Mouse (Mus musculus) hematopoietic stem cell, adult 5-6 weeks (primary cell): Measurements from ENCODE around the gene Gm49368. TPM values are rescaled to one million over a fixed set of nuclear protein-coding genes. Genes with fewer than 3 reads are reported as not detected.

Source experiments
- ATAC-seq, 2 experiments: fragments of 125-278 bp in 1 of 2; replicated peaks in 1 of 2; 2 replicates each; pipeline ENCODE4 v1.8.0; 2016 to 2017; ENCODE audit warnings: inconsistent platforms in 2 of 2, mild to moderate bottlenecking in 2 of 2, moderate number of reproducible peaks in 2 of 2, low read depth in 1 of 2, moderate TSS enrichment in 1 of 2; ENCODE audit not compliant: low FRiP score in 2 of 2, poor library complexity in 2 of 2, severe bottlenecking in 2 of 2, insufficient read depth in 1 of 2, low TSS enrichment in 1 of 2
- total RNA-seq: library from RNA; stranded (forward); fragments of 172-1452, 232-1000 nt; gene quantifications from 2 replicates; pipeline ENCODE4 v1.2.3, GENCODE M21; 2017

The Gm49368 gene
- total RNA-seq, 1 experiment from 2014 or later, result not detected

GRCm38 (mm10) chr7:128166391-128166790 is 103.9 kb downstream of the Gm49368 start:
- ATAC-seq, result no peak

GRCm38 (mm10) chr7:128169996-128170395 is 107.5 kb downstream of the Gm49368 start:
- ATAC-seq, result no peak

Other genes starting within 250 kb of the Gm49368 start
- 47.1 and 82.4 TPM in 2 replicates for gene Stx4a, start 238.4 kb upstream of the Gm49368 start, total RNA-seq
- 0.40 and 1.6 TPM in 2 replicates for gene Stx1b, start 238.1 kb upstream of the Gm49368 start, total RNA-seq
- 44.5 and 50.2 TPM in 2 replicates for gene Zfp646, start 186.5 kb upstream of the Gm49368 start, total RNA-seq
- 5.4 and 7.0 TPM in 2 replicates for gene Zfp668, start 185.9 kb upstream of the Gm49368 start, total RNA-seq
- 0.94 TPM in 1 of 2 replicates, not detected in the other for gene Prss53, start 171.7 kb upstream of the Gm49368 start, total RNA-seq
- not detected in 2 replicates for gene Gm21974, start 167.2 kb upstream of the Gm49368 start, total RNA-seq
- gene Vkorc1, start 167.1 kb upstream of the Gm49368 start, total RNA-seq, result 31.1 and 40.5 TPM in 2 replicates
- gene Bckdk, start 158.6 kb upstream of the Gm49368 start, total RNA-seq, result 37.4 and 44.7 TPM in 2 replicates
- 42.5 and 48.2 TPM in 2 replicates for gene Kat8, start 150.2 kb upstream of the Gm49368 start, total RNA-seq
- gene Prss8, start 132.6 kb upstream of the Gm49368 start, total RNA-seq, result not detected in 2 replicates
- gene Prss36, start 116.0 kb upstream of the Gm49368 start, total RNA-seq, result 1.2 and 2.3 TPM in 2 replicates
- 98.3 and 114 TPM in 2 replicates for gene Fus, start 95.2 kb upstream of the Gm49368 start, total RNA-seq
- gene Pycard, start 68.8 kb upstream of the Gm49368 start, total RNA-seq, result 16.9 and 21.1 TPM in 2 replicates
- not detected in 2 replicates for gene Trim72, start 58.7 kb upstream of the Gm49368 start, total RNA-seq
- gene Itgam, start within 50 bp of the Gm49368 start, total RNA-seq, result 29.7 and 53.4 TPM in 2 replicates
- gene Itgax, start 66.9 kb downstream of the Gm49368 start, total RNA-seq, result 1.3 and 2.4 TPM in 2 replicates
- gene Itgad, start 91.7 kb downstream of the Gm49368 start, total RNA-seq, result 0.63 and 0.69 TPM in 2 replicates
- gene Cox6a2, start 143.7 kb downstream of the Gm49368 start, total RNA-seq, result 4.1 and 4.7 TPM in 2 replicates
- gene Armc5, start 174.7 kb downstream of the Gm49368 start, total RNA-seq, result 9.8 and 13.0 TPM in 2 replicates
- 6.1 and 9.9 TPM in 2 replicates for gene 9130023H24Rik, start 175.3 kb downstream of the Gm49368 start, total RNA-seq
- gene Tgfb1i1, start 184.1 kb downstream of the Gm49368 start, total RNA-seq, result 0.94 and 1.5 TPM in 2 replicates
- 0.50 TPM in 1 of 2 replicates, not detected in the other for gene Slc5a2, start 203.0 kb downstream of the Gm49368 start, total RNA-seq
- gene BC017158, start 235.5 kb downstream of the Gm49368 start, total RNA-seq, result 20.9 and 22.7 TPM in 2 replicates